Mouse (Mus musculus): ENCODE results near the gene Tbl3. TPM values are rescaled to one million over a fixed set of nuclear protein-coding genes. Genes with fewer than 3 reads are reported as not detected.

The Tbl3 gene
- polyA plus RNA-seq, 1 experiment, result 66.6 TPM

GRCm38 (mm10) chr17:24692385-24692784, 15.1 kb downstream of the Tbl3 start:
- no peak overlapping the region for H3K4me2 ChIP-seq (ENCODE audit: low read depth)
- TF ChIP-seq TCF12 (IDR thresholded peaks at IDR 0.05; ENCODE audit: insufficient read depth, poor library complexity, severe bottlenecking), result no peak
- no peak for TF ChIP-seq TCF3 (IDR thresholded peaks at IDR 0.05; ENCODE audit: insufficient read length, low read depth)
- TF ChIP-seq CEBPB (IDR thresholded peaks at IDR 0.05; ENCODE audit: insufficient read depth, poor library complexity, severe bottlenecking), result no peak
- no peak for TF ChIP-seq E2F4 (IDR thresholded peaks at IDR 0.05; ENCODE audit: insufficient read depth)
- TF ChIP-seq MAX (IDR thresholded peaks at IDR 0.05; ENCODE audit: low read depth), result no peak
- TF ChIP-seq REST (IDR thresholded peaks at IDR 0.05; ENCODE audit: insufficient read depth, insufficient read length), result no peak
- TF ChIP-seq POLR2AphosphoS2 (IDR thresholded peaks at IDR 0.05; ENCODE audit: insufficient read length, low read depth), result no peak

GRCm38 (mm10) chr17:24689251-24690081, 18.0 kb downstream of the Tbl3 start, which contains the start of gene Syngr3:
TSS of gene Syngr3 (minus strand) at chr17:24689955.
- Histone ChIP-seq H3K79me2 (ENCODE audit: control insufficient read depth, insufficient read depth) (no peaks in the 10 kb centered on the region), H3K4me2 (ENCODE audit: low read depth) (peak within 1 kb of the TSS; percentile 64), H3ac (ENCODE audit: control insufficient read depth, insufficient read length) (no peak within 1 kb of the TSS), H3K36me3 (ENCODE audit: control insufficient read depth, insufficient read depth) (no peaks in the 10 kb centered on the region), H3K4me3 (peak within 1 kb of the TSS; percentile 14), H3K27me3 (ENCODE audit: control insufficient read depth, insufficient read depth, insufficient read length) (no peaks in the 10 kb centered on the region)
- no peak for TF ChIP-seq MAX (IDR thresholded peaks at IDR 0.05; ENCODE audit: low read depth)
- TF ChIP-seq POLR2AphosphoS2 (IDR thresholded peaks at IDR 0.05; ENCODE audit: insufficient read length, low read depth), result no peak

More at GRCm38 (mm10) chr17:24692385-24692784, 15.1 kb downstream of the Tbl3 start:
- Histone ChIP-seq H3K4me3 (no peak overlapping the region), H3K79me2 (ENCODE audit: control insufficient read depth, insufficient read depth) (peaks cover 5% of the 10 kb centered on the region), H3K36me3 (ENCODE audit: control insufficient read depth, insufficient read depth) (no peaks in the 10 kb centered on the region), H3ac (ENCODE audit: control insufficient read depth, insufficient read length) (no peak overlapping the region), H3K27me3 (ENCODE audit: control insufficient read depth, insufficient read depth, insufficient read length) (no peaks in the 10 kb centered on the region)

- Histone ChIP-seq H3K27me3 (ENCODE audit: control insufficient read depth, insufficient read depth, insufficient read length) (no peaks in the 10 kb centered on the region), H3ac (ENCODE audit: control insufficient read depth, insufficient read length) (no peak overlapping the region), H3K36me3 (ENCODE audit: control insufficient read depth, insufficient read depth) (no peaks in the 10 kb centered on the region), H3K4me2 (ENCODE audit: low read depth) (no peak overlapping the region), H3K79me2 (ENCODE audit: control insufficient read depth, insufficient read depth) (no peaks in the 10 kb centered on the region), H3K4me3 (no peak overlapping the region)
- TF ChIP-seq E2F4 (IDR thresholded peaks at IDR 0.05; ENCODE audit: insufficient read depth) (no peak), USF1 (IDR thresholded peaks at IDR 0.05; ENCODE audit: low read depth) (no peak), TCF3 (IDR thresholded peaks at IDR 0.05; ENCODE audit: insufficient read length, low read depth) (no peak), MAX (IDR thresholded peaks at IDR 0.05; ENCODE audit: low read depth) (no peak), REST (IDR thresholded peaks at IDR 0.05; ENCODE audit: insufficient read depth, insufficient read length) (no peak), CEBPB (IDR thresholded peaks at IDR 0.05; ENCODE audit: insufficient read depth, poor library complexity, severe bottlenecking) (no peak), POLR2A (IDR thresholded peaks at IDR 0.05; ENCODE audit: insufficient read length, low read depth) (no peak), MYOG (IDR thresholded peaks at IDR 0.05; ENCODE audit: control insufficient read depth in 1 of 3, insufficient read depth in 1 of 3, insufficient read length in 2 of 3, low read depth in 2 of 3) (no peak), POLR2AphosphoS2 (IDR thresholded peaks at IDR 0.05; ENCODE audit: insufficient read length, low read depth) (no peak), MYOD1 (IDR thresholded peaks at IDR 0.05; ENCODE audit: control insufficient read depth in 1 of 3, insufficient read length in 2 of 3, low read depth in 2 of 3) (no peak)
These were observed 19.9 kb downstream of the Tbl3 start for GRCm38 (mm10) chr17:24687599-24687998.

GRCm38 (mm10) chr17:24687146-24687595, 20.3 kb downstream of the Tbl3 start:
- TF ChIP-seq CEBPB (IDR thresholded peaks at IDR 0.05; ENCODE audit: insufficient read depth, poor library complexity, severe bottlenecking), result no peak
- no peak for TF ChIP-seq USF1 (IDR thresholded peaks at IDR 0.05; ENCODE audit: low read depth)
- no peak for TF ChIP-seq TCF3 (IDR thresholded peaks at IDR 0.05; ENCODE audit: insufficient read length, low read depth)
- TF ChIP-seq POLR2AphosphoS2 (IDR thresholded peaks at IDR 0.05; ENCODE audit: insufficient read length, low read depth), result no peak
- no peak for TF ChIP-seq TCF12 (IDR thresholded peaks at IDR 0.05; ENCODE audit: insufficient read depth, poor library complexity, severe bottlenecking)
- no peak for TF ChIP-seq E2F4 (IDR thresholded peaks at IDR 0.05; ENCODE audit: insufficient read depth)
- TF ChIP-seq REST (IDR thresholded peaks at IDR 0.05; ENCODE audit: insufficient read depth, insufficient read length), result no peak
- no peak for TF ChIP-seq POLR2A (IDR thresholded peaks at IDR 0.05; ENCODE audit: insufficient read length, low read depth)
- TF ChIP-seq MYOG (IDR thresholded peaks at IDR 0.05; ENCODE audit: control insufficient read depth in 1 of 3, insufficient read depth in 1 of 3, insufficient read length in 2 of 3, low read depth in 2 of 3), result no peak
- TF ChIP-seq SRF (IDR thresholded peaks at IDR 0.05; ENCODE audit: control insufficient read depth, insufficient read length, low read depth), result no peak
- TF ChIP-seq MYOD1 (IDR thresholded peaks at IDR 0.05; ENCODE audit: control insufficient read depth in 1 of 3, insufficient read length in 2 of 3, low read depth in 2 of 3), result no peak
- no peak for TF ChIP-seq MAX (IDR thresholded peaks at IDR 0.05; ENCODE audit: low read depth)
- H3K27me3 ChIP-seq (ENCODE audit: control insufficient read depth, insufficient read depth, insufficient read length), result no peaks in the 10 kb centered on the region
- no peaks in the 10 kb centered on the region for H3K36me3 ChIP-seq (ENCODE audit: control insufficient read depth, insufficient read depth)
- no peak overlapping the region for H3ac ChIP-seq (ENCODE audit: control insufficient read depth, insufficient read length)
- H3K4me2 ChIP-seq (ENCODE audit: low read depth), result no peak overlapping the region
- no peak overlapping the region for H3K4me3 ChIP-seq
- H3K79me2 ChIP-seq (ENCODE audit: control insufficient read depth, insufficient read depth), result no peaks in the 10 kb centered on the region

- H3K4me2 ChIP-seq (ENCODE audit: low read depth), result no peak overlapping the region
- no peaks in the 10 kb centered on the region for H3K79me2 ChIP-seq (ENCODE audit: control insufficient read depth, insufficient read depth)
- no peak overlapping the region for H3ac ChIP-seq (ENCODE audit: control insufficient read depth, insufficient read length)
- no peak for TF ChIP-seq REST (IDR thresholded peaks at IDR 0.05; ENCODE audit: insufficient read depth, insufficient read length)
- no peak for TF ChIP-seq TCF12 (IDR thresholded peaks at IDR 0.05; ENCODE audit: insufficient read depth, poor library complexity, severe bottlenecking)
- no peak for TF ChIP-seq MYOG (IDR thresholded peaks at IDR 0.05; ENCODE audit: control insufficient read depth in 1 of 3, insufficient read depth in 1 of 3, insufficient read length in 2 of 3, low read depth in 2 of 3)
- TF ChIP-seq SRF (IDR thresholded peaks at IDR 0.05; ENCODE audit: control insufficient read depth, insufficient read length, low read depth), result no peak
- no peak for TF ChIP-seq POLR2AphosphoS2 (IDR thresholded peaks at IDR 0.05; ENCODE audit: insufficient read length, low read depth)
- H3K27me3 ChIP-seq (ENCODE audit: control insufficient read depth, insufficient read depth, insufficient read length), result no peaks in the 10 kb centered on the region
- H3K4me3 ChIP-seq, result no peak overlapping the region
- H3K36me3 ChIP-seq (ENCODE audit: control insufficient read depth, insufficient read depth), result peaks cover 5% of the 10 kb centered on the region
These were observed 20.9 kb downstream of the Tbl3 start for GRCm38 (mm10) chr17:24686514-24686913.

Data from myocyte (in vitro differentiated cells).